Mouse (Mus musculus) urinary bladder, postnatal 36 days (tissue): ENCODE results near the gene 4930579F01Rik.

ENCODE experiments used
- DNase-seq, 2 experiments: peaks; one replicate each; pipeline ENCODE4 v3.0.0; 2022; ENCODE audit warnings: low spot score in 2 of 2, mixed read lengths in 1 of 2

The 4930579F01Rik gene

GRCm38 (mm10) chr3:138216091-138216490 is 22.5 kb upstream of the 4930579F01Rik start:
- peak in 1 of 2 experiments; percentile 43 for DNase-seq

- no peak for DNase-seq
Observed at GRCm38 (mm10) chr3:138215395-138215989, 21.9 kb upstream of the 4930579F01Rik start.

GRCm38 (mm10) chr3:138212431-138212951 is 18.9 kb upstream of the 4930579F01Rik start:
- DNase-seq: no peak

GRCm38 (mm10) chr3:138210432-138211075 is 16.9 kb upstream of the 4930579F01Rik start:
- DNase-seq: no peak

GRCm38 (mm10) chr3:138208821-138209220 is 15.2 kb upstream of the 4930579F01Rik start:
- DNase-seq: no peak

- no peak for DNase-seq
Observed at GRCm38 (mm10) chr3:138198722-138199068, 5.1 kb upstream of the 4930579F01Rik start.

- peak; percentile 82 to 86 for DNase-seq
Observed at GRCm38 (mm10) chr3:138197973-138198721, 4.5 kb upstream of the 4930579F01Rik start.

- no peak for DNase-seq
Observed at GRCm38 (mm10) chr3:138197556-138197955, 3.9 kb upstream of the 4930579F01Rik start.

GRCm38 (mm10) chr3:138197093-138197492 is 3.5 kb upstream of the 4930579F01Rik start:
- DNase-seq: no peak

- DNase-seq: no peak
Observed at GRCm38 (mm10) chr3:138192260-138192659, 1.4 kb downstream of the 4930579F01Rik start.

GRCm38 (mm10) chr3:138185995-138186930 is 7.4 kb downstream of the 4930579F01Rik start:
- DNase-seq: no peak

GRCm38 (mm10) chr3:138185290-138185689 is 8.3 kb downstream of the 4930579F01Rik start:
- peak in 1 of 2 experiments; percentile 15 for DNase-seq

- no peak for DNase-seq
Observed at GRCm38 (mm10) chr3:138183371-138183770, 10.3 kb downstream of the 4930579F01Rik start.

- DNase-seq: no peak
Observed at GRCm38 (mm10) chr3:138182019-138182418, 11.6 kb downstream of the 4930579F01Rik start.

GRCm38 (mm10) chr3:138175551-138175950 is 18.1 kb downstream of the 4930579F01Rik start:
- no peak for DNase-seq

- DNase-seq: no peak
Observed at GRCm38 (mm10) chr3:138173291-138173690, 20.3 kb downstream of the 4930579F01Rik start.

- no peak for DNase-seq
Observed at GRCm38 (mm10) chr3:138162553-138163183, 31.0 kb downstream of the 4930579F01Rik start.

GRCm38 (mm10) chr3:138161623-138162022 is 32.0 kb downstream of the 4930579F01Rik start:
- DNase-seq: no peak

GRCm38 (mm10) chr3:138156651-138157050 is 37.0 kb downstream of the 4930579F01Rik start:
- DNase-seq: no peak

- DNase-seq: no peak
Observed at GRCm38 (mm10) chr3:138155062-138155461, 38.6 kb downstream of the 4930579F01Rik start.

GRCm38 (mm10) chr3:138148811-138149210 is 44.8 kb downstream of the 4930579F01Rik start:
- DNase-seq: no peak
